Mouse (Mus musculus): ENCODE data around the gene Obsl1.

- TF ChIP-seq POLR2A (IDR thresholded peaks at IDR 0.05; ENCODE audit: borderline replicate concordance, extremely low read depth, insufficient read depth, insufficient read length, poor library complexity, severe bottlenecking) (peak; percentile 47; the same call in 1 of the 2 replicates), CTCF (IDR thresholded peaks at IDR 0.05; ENCODE audit: borderline replicate concordance, extremely low read depth, insufficient read depth, insufficient read length) (no peak)
Observed at GRCm38 (mm10) chr1:75435475-75436328, 70.5 kb downstream of the Obsl1 start, which contains the start of gene Gmppa.
